Mouse (Mus musculus): Measurements from ENCODE around the gene Zfpm1. TPM values are rescaled to one million over a fixed set of nuclear protein-coding genes. Genes with fewer than 3 reads are reported as not detected.

The Zfpm1 gene
- polyA plus RNA-seq, 1 experiment = 20.7 TPM

GRCm38 (mm10) chr8:122340761-122341160, 58.8 kb downstream of the Zfpm1 start:
- H3K79me2 ChIP-seq (ENCODE audit: control insufficient read depth, insufficient read depth) = no peaks in the 10 kb centered on the region
- H3K36me3 ChIP-seq (ENCODE audit: control insufficient read depth, insufficient read depth) = no peaks in the 10 kb centered on the region
- H3K79me3 ChIP-seq (ENCODE audit: low read depth) = no peaks in the 10 kb centered on the region
- TF ChIP-seq MYOD1 (IDR thresholded peaks at IDR 0.05; ENCODE audit: control insufficient read depth, insufficient read length, low read depth) (no peak), CEBPB (IDR thresholded peaks at IDR 0.05; ENCODE audit: low read depth) (no peak), MYOG (IDR thresholded peaks at IDR 0.05; ENCODE audit: control insufficient read depth, extremely low read depth, insufficient read length) (no peak), CTCF (IDR thresholded peaks at IDR 0.05; ENCODE audit: control insufficient read depth, insufficient read depth, insufficient read length) (no peak), USF1 (IDR thresholded peaks at IDR 0.05; ENCODE audit: low read depth) (no peak), MAX (IDR thresholded peaks at IDR 0.05) (no peak), FOSL1 (IDR thresholded peaks at IDR 0.05; ENCODE audit: insufficient read depth, low read length, poor library complexity, severe bottlenecking) (no peak)
- H3ac ChIP-seq (ENCODE audit: control insufficient read depth, insufficient read length, low read depth) = no peak overlapping the region
- no peaks in the 10 kb centered on the region for H3K27me3 ChIP-seq (ENCODE audit: control insufficient read depth, insufficient read depth, insufficient read length)
- H3K4me3 ChIP-seq (ENCODE audit: insufficient read depth, poor library complexity, severe bottlenecking) = no peak overlapping the region

DNA sequence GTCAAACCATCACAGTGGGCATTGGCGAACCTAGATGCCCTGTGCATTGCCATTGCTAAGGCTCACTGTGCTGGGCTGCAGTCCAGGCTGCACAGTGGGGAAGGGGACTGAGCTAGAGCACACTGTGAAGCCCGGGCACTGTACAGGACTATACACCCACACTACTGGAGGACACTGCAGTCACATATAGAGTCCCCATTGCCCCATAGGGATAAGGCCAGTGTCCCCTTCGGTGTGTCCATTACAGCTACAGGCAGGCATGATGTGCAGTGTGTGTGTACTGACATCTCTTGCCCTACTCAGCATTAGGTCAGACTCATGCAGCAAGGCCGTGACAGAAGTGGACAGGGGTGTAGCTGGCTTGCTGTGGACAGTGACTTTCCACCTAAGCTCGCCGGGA, 59.8 kb downstream of the Zfpm1 start:
- TF ChIP-seq MYOD1 (IDR thresholded peaks at IDR 0.05; ENCODE audit: control insufficient read depth, insufficient read length, low read depth) = no peak
- peak; percentile 11 for TF ChIP-seq MAX (IDR thresholded peaks at IDR 0.05)
- no peak overlapping the region for H3K4me3 ChIP-seq (ENCODE audit: insufficient read depth, poor library complexity, severe bottlenecking)
- peak overlapping the region; percentile 0 for H3ac ChIP-seq (ENCODE audit: control insufficient read depth, insufficient read length, low read depth)
- no peaks in the 10 kb centered on the region for H3K79me3 ChIP-seq (ENCODE audit: low read depth)
- no peaks in the 10 kb centered on the region for H3K79me2 ChIP-seq (ENCODE audit: control insufficient read depth, insufficient read depth)
- no peaks in the 10 kb centered on the region for H3K36me3 ChIP-seq (ENCODE audit: control insufficient read depth, insufficient read depth)
- H3K27me3 ChIP-seq (ENCODE audit: control insufficient read depth, insufficient read depth, insufficient read length) = no peaks in the 10 kb centered on the region

GRCm38 (mm10) chr8:122342362-122342761, 60.4 kb downstream of the Zfpm1 start:
- H3K4me3 ChIP-seq (ENCODE audit: insufficient read depth, poor library complexity, severe bottlenecking) = no peak overlapping the region
- peak; percentile 4 for TF ChIP-seq FOSL1 (IDR thresholded peaks at IDR 0.05; ENCODE audit: insufficient read depth, low read length, poor library complexity, severe bottlenecking)
- no peak for TF ChIP-seq MYOD1 (IDR thresholded peaks at IDR 0.05; ENCODE audit: control insufficient read depth, insufficient read length, low read depth)
- no peaks in the 10 kb centered on the region for H3K79me2 ChIP-seq (ENCODE audit: control insufficient read depth, insufficient read depth)
- no peaks in the 10 kb centered on the region for H3K36me3 ChIP-seq (ENCODE audit: control insufficient read depth, insufficient read depth)
- no peak overlapping the region for H3ac ChIP-seq (ENCODE audit: control insufficient read depth, insufficient read length, low read depth)
- no peaks in the 10 kb centered on the region for H3K27me3 ChIP-seq (ENCODE audit: control insufficient read depth, insufficient read depth, insufficient read length)
- H3K79me3 ChIP-seq (ENCODE audit: low read depth) = no peaks in the 10 kb centered on the region

- Histone ChIP-seq H3ac (ENCODE audit: control insufficient read depth, insufficient read length, low read depth) (peak overlapping the region; percentile 53), H3K27me3 (ENCODE audit: control insufficient read depth, insufficient read depth, insufficient read length) (no peaks in the 10 kb centered on the region), H3K79me2 (ENCODE audit: control insufficient read depth, insufficient read depth) (no peaks in the 10 kb centered on the region), H3K36me3 (ENCODE audit: control insufficient read depth, insufficient read depth) (no peaks in the 10 kb centered on the region), H3K4me3 (ENCODE audit: insufficient read depth, poor library complexity, severe bottlenecking) (peak overlapping the region; percentile 19), H3K79me3 (ENCODE audit: low read depth) (no peaks in the 10 kb centered on the region)
- no peak for TF ChIP-seq USF1 (IDR thresholded peaks at IDR 0.05; ENCODE audit: low read depth)
- TF ChIP-seq MAX (IDR thresholded peaks at IDR 0.05) = peak; percentile 25
- TF ChIP-seq MYOD1 (IDR thresholded peaks at IDR 0.05; ENCODE audit: control insufficient read depth, insufficient read length, low read depth) = peak; percentile 75
- TF ChIP-seq MYOG (IDR thresholded peaks at IDR 0.05; ENCODE audit: control insufficient read depth, extremely low read depth, insufficient read length) = no peak
- TF ChIP-seq CEBPB (IDR thresholded peaks at IDR 0.05; ENCODE audit: low read depth) = no peak
Observed at GRCm38 (mm10) chr8:122342806-122343209, 60.9 kb downstream of the Zfpm1 start.

GRCm38 (mm10) chr8:122343341-122343740, 61.4 kb downstream of the Zfpm1 start:
- peak overlapping the region; percentile 53 for H3ac ChIP-seq (ENCODE audit: control insufficient read depth, insufficient read length, low read depth)
- H3K79me3 ChIP-seq (ENCODE audit: low read depth) = no peaks in the 10 kb centered on the region

DNA sequence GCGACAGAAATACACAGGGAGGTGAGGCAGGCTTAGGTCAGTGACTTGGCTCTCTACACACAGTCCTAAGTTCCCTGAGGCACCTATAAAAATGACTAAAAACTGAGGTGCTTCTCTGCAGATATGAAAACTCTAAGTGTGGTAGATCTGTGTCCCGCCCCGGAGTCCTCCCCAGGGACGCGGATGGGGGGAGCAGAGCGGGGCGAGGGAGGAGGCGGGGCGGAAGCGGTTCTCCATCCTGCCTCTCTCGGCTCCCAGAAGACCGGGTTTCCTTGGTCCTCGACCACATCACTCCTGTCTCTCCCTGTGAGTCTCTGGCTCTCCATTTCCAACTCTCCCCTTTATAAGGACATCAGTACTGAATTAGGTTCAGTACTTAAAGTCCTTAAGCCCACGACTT, 61.8 kb downstream of the Zfpm1 start:
- Histone ChIP-seq H3K79me2 (ENCODE audit: control insufficient read depth, insufficient read depth) (no peaks in the 10 kb centered on the region), H3ac (ENCODE audit: control insufficient read depth, insufficient read length, low read depth) (peak overlapping the region; percentile 53), H3K4me3 (ENCODE audit: insufficient read depth, poor library complexity, severe bottlenecking) (no peak overlapping the region), H3K27me3 (ENCODE audit: control insufficient read depth, insufficient read depth, insufficient read length) (no peaks in the 10 kb centered on the region), H3K36me3 (ENCODE audit: control insufficient read depth, insufficient read depth) (no peaks in the 10 kb centered on the region), H3K79me3 (ENCODE audit: low read depth) (no peaks in the 10 kb centered on the region)
- TF ChIP-seq MYOG (IDR thresholded peaks at IDR 0.05; ENCODE audit: control insufficient read depth, extremely low read depth, insufficient read length) (no peak), FOSL1 (IDR thresholded peaks at IDR 0.05; ENCODE audit: insufficient read depth, low read length, poor library complexity, severe bottlenecking) (no peak), MAX (IDR thresholded peaks at IDR 0.05) (no peak), USF1 (IDR thresholded peaks at IDR 0.05; ENCODE audit: low read depth) (no peak), CTCF (IDR thresholded peaks at IDR 0.05; ENCODE audit: control insufficient read depth, insufficient read depth, insufficient read length) (no peak), MYOD1 (IDR thresholded peaks at IDR 0.05; ENCODE audit: control insufficient read depth, insufficient read length, low read depth) (no peak), CEBPB (IDR thresholded peaks at IDR 0.05; ENCODE audit: low read depth) (no peak)

More at GRCm38 (mm10) chr8:122343341-122343740, 61.4 kb downstream of the Zfpm1 start:
- peak overlapping the region; percentile 19 for H3K4me3 ChIP-seq (ENCODE audit: insufficient read depth, poor library complexity, severe bottlenecking)
- no peaks in the 10 kb centered on the region for H3K36me3 ChIP-seq (ENCODE audit: control insufficient read depth, insufficient read depth)
- H3K79me2 ChIP-seq (ENCODE audit: control insufficient read depth, insufficient read depth) = no peaks in the 10 kb centered on the region
- no peak for TF ChIP-seq FOSL1 (IDR thresholded peaks at IDR 0.05; ENCODE audit: insufficient read depth, low read length, poor library complexity, severe bottlenecking)
- TF ChIP-seq CEBPB (IDR thresholded peaks at IDR 0.05; ENCODE audit: low read depth) = no peak
- no peak for TF ChIP-seq USF1 (IDR thresholded peaks at IDR 0.05; ENCODE audit: low read depth)
- no peak for TF ChIP-seq MAX (IDR thresholded peaks at IDR 0.05)
- TF ChIP-seq MYOG (IDR thresholded peaks at IDR 0.05; ENCODE audit: control insufficient read depth, extremely low read depth, insufficient read length) = no peak
- TF ChIP-seq MYOD1 (IDR thresholded peaks at IDR 0.05; ENCODE audit: control insufficient read depth, insufficient read length, low read depth) = no peak
- TF ChIP-seq CTCF (IDR thresholded peaks at IDR 0.05; ENCODE audit: control insufficient read depth, insufficient read depth, insufficient read length) = no peak
- no peaks in the 10 kb centered on the region for H3K27me3 ChIP-seq (ENCODE audit: control insufficient read depth, insufficient read depth, insufficient read length)

All from C2C12 (cell line).